Mouse (Mus musculus): Measurements from ENCODE around the gene Ift57. TPM values are rescaled to one million over a fixed set of nuclear protein-coding genes. Genes with fewer than 3 reads are reported as not detected.
A peak's percentile ranks its signal among the peaks of the same experiment; 100 is the strongest.

Ift57 gene
- total and polyA plus RNA-seq, 3 experiments, result 17.4 to 52.3 (median 30.8) TPM

DNA sequence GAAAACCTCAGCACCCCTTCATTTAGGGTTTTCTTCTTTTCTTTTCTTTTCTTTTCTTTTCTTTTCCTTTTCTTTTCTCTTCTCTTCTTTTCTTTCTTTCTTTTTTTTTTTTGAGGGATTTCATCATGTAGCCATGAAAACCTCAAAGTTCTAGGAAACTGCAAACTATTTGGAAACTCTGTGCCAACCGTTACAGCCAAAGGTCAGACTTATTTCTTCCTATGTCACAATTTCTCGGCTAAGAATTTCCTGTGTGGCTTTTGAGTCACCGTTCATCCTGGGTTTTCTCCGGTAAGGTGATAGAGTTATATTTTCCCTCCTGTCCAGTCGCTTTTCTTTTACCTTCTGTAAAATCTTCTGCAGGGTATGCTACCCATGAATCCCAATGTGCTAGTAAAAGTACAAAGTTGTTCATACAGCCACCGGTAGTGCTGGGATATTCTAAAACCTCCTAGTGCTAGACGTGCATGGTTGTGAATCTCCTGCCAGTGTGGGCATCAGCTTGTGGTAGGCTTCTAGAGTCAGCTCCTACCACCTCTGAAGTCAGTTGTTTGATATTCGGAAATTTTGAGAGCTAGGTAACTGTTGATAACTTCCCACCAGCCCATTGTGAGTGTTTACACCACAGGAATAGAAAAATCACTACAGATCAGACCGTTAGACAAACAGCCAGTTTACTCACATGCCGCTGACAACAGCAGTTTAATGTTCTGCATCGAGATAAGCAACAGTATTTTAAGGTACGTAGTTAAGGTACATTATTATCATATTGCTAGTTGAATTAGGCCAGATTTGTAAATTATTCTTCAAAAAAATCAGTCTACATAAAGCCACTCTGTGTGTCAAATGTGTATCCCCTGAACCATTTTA, 71.5 kb downstream of the Ift57 start:
- Histone ChIP-seq H3K9me3 (replicated peaks) (no peaks in the 10 kb centered on the region), H3K4me3 (ENCODE audit: low read depth, low read length) (no peak overlapping the region), H3K4me1 (ENCODE audit: insufficient read depth, low read depth, low read length) (peaks cover 84% of the 10 kb centered on the region), H3K36me3 (replicated peaks) (peaks cover 6% of the 10 kb centered on the region), H3K27me3 (ENCODE audit: insufficient read depth, low read length) (no peaks in the 10 kb centered on the region)
- no peak for TF ChIP-seq GATA2 (IDR thresholded peaks at IDR 0.05; ENCODE audit: borderline replicate concordance, low read depth, low read length)
- no peak for TF ChIP-seq GATA1 (IDR thresholded peaks at IDR 0.05; ENCODE audit: borderline replicate concordance, low read length)
- TF ChIP-seq CTCF (IDR thresholded peaks at IDR 0.05; ENCODE audit: low read depth, low read length), result no peak
- ATAC-seq (ENCODE audit: extremely low read depth, insufficient number of reproducible peaks, low FRiP score, poor library complexity, severe bottlenecking) (no peak), DNase-seq (ENCODE audit: low spot score) (no peak)

DNA sequence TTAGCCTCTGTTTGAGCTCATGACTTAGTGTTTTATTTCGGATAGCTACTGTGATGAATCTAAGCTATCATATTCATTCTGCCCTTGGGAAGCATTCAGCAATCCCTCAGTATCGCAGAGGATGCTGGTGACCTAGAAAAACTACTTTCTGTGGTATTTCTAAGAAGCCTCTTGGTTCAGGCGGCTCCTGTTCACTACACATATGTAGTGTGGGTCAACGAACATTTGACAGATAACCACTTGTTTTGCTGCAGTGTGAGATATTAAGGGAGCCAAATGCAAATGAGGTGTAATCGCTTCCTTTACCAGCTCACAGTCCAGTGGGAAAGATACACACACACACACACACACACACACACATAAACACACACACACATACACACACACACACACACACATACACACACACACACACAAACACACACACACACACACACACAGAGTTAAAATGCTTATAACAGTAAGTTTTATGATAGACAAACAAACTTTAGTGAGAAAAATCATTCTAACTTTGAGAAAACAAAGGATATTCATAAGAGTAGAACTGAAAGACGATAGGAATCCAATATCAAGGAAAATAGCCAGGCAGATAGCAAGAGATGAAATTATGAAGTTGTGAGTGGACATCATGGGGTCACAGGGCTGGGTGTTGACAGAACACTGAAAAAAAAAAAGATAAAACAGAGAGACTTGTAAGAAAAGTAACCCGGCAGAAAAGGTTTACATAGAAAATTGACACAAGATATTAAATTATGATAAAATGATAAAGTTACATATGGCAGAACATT, 72.8 kb downstream of the Ift57 start:
- Histone ChIP-seq H3K4me1 (ENCODE audit: insufficient read depth, low read depth, low read length) (peaks cover 84% of the 10 kb centered on the region), H3K36me3 (replicated peaks) (peaks cover 2% of the 10 kb centered on the region), H3K9me3 (replicated peaks) (no peaks in the 10 kb centered on the region), H3K27me3 (ENCODE audit: insufficient read depth, low read length) (no peaks in the 10 kb centered on the region), H3K4me3 (ENCODE audit: low read depth, low read length) (no peak overlapping the region)
- ATAC-seq (ENCODE audit: extremely low read depth, insufficient number of reproducible peaks, low FRiP score, poor library complexity, severe bottlenecking), result peak; percentile 59
- TF ChIP-seq TAL1 (conservative IDR thresholded peaks at IDR 0.05; ENCODE audit: low read depth, low read length) (peak; percentile 72), CTCF (IDR thresholded peaks at IDR 0.05; ENCODE audit: low read depth, low read length) (no peak), GATA1 (IDR thresholded peaks at IDR 0.05; ENCODE audit: borderline replicate concordance, low read length) (no peak), GATA2 (IDR thresholded peaks at IDR 0.05; ENCODE audit: borderline replicate concordance, low read depth, low read length) (no peak)
- DNase-seq (ENCODE audit: low spot score), result no peak

DNA sequence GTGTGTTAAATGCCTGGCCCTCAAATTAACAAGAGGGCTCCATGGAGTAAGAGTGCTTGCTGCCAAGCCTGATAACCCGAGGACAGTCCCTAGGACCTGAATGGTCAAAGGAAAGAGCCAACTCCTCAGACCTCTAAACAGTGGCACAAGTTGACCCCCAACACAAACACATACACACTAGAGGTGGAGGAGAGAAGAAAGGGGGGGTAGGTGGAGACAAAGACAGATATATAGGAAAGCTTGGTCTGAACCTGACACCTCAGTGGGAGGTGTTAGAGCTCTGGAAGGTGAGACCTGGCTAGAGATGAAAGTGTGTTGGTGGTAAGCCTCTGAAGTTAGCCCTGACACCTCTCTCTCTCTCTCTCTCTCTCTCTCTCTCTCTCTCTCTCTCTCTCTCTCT, 73.5 kb downstream of the Ift57 start:
- H3K9me3 ChIP-seq (replicated peaks), result no peaks in the 10 kb centered on the region
- no peak for TF ChIP-seq TAL1 (conservative IDR thresholded peaks at IDR 0.05; ENCODE audit: low read depth, low read length)
- no peak for TF ChIP-seq CTCF (IDR thresholded peaks at IDR 0.05; ENCODE audit: low read depth, low read length)
- no peak for TF ChIP-seq GATA2 (IDR thresholded peaks at IDR 0.05; ENCODE audit: borderline replicate concordance, low read depth, low read length)
- TF ChIP-seq GATA1 (IDR thresholded peaks at IDR 0.05; ENCODE audit: borderline replicate concordance, low read length), result no peak
- no peak for TF ChIP-seq POLR2AphosphoS5 (IDR thresholded peaks at IDR 0.05; ENCODE audit: insufficient replicate concordance, low read depth, low read length)
- ATAC-seq (ENCODE audit: extremely low read depth, insufficient number of reproducible peaks, low FRiP score, poor library complexity, severe bottlenecking) (no peak), DNase-seq (ENCODE audit: low spot score) (no peak)
- H3K36me3 ChIP-seq (replicated peaks), result peaks cover 2% of the 10 kb centered on the region
- H3K4me1 ChIP-seq (ENCODE audit: insufficient read depth, low read depth, low read length), result peaks cover 85% of the 10 kb centered on the region
- H3K4me3 ChIP-seq (ENCODE audit: low read depth, low read length), result no peak overlapping the region
- H3K27me3 ChIP-seq (ENCODE audit: insufficient read depth, low read length), result no peaks in the 10 kb centered on the region

DNA sequence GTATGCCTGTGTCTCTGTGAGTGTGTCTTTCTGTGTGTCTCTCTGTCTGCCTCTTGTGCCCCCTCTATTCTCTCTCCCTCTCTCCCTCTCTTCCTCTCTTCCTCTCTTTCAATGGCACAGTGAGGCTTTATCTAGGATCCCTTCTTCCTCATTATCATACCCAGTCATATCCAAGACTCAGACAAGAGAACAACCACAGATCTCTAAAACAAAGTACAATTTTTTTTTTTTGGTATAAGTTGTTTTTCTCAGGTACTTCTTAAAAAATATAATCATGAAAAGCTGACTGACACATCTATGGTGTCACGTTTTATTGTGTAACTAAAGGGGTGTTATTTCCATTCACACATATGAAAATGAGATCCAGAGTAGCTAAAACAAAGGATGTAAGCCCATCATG, 74.0 kb downstream of the Ift57 start:
- no peak overlapping the region for H3K4me3 ChIP-seq (ENCODE audit: low read depth, low read length)
- ATAC-seq (ENCODE audit: extremely low read depth, insufficient number of reproducible peaks, low FRiP score, poor library complexity, severe bottlenecking) (no peak), DNase-seq (ENCODE audit: low spot score) (no peak)
- peaks cover 2% of the 10 kb centered on the region for H3K36me3 ChIP-seq (replicated peaks)
- H3K4me1 ChIP-seq (ENCODE audit: insufficient read depth, low read depth, low read length), result peaks cover 89% of the 10 kb centered on the region
- TF ChIP-seq CTCF (IDR thresholded peaks at IDR 0.05; ENCODE audit: low read depth, low read length) (no peak), TAL1 (conservative IDR thresholded peaks at IDR 0.05; ENCODE audit: low read depth, low read length) (no peak), GATA1 (IDR thresholded peaks at IDR 0.05; ENCODE audit: borderline replicate concordance, low read length) (no peak), POLR2AphosphoS5 (IDR thresholded peaks at IDR 0.05; ENCODE audit: insufficient replicate concordance, low read depth, low read length) (no peak), GATA2 (IDR thresholded peaks at IDR 0.05; ENCODE audit: borderline replicate concordance, low read depth, low read length) (no peak)
- H3K9me3 ChIP-seq (replicated peaks), result no peaks in the 10 kb centered on the region
- H3K27me3 ChIP-seq (ENCODE audit: insufficient read depth, low read length), result no peaks in the 10 kb centered on the region

DNA sequence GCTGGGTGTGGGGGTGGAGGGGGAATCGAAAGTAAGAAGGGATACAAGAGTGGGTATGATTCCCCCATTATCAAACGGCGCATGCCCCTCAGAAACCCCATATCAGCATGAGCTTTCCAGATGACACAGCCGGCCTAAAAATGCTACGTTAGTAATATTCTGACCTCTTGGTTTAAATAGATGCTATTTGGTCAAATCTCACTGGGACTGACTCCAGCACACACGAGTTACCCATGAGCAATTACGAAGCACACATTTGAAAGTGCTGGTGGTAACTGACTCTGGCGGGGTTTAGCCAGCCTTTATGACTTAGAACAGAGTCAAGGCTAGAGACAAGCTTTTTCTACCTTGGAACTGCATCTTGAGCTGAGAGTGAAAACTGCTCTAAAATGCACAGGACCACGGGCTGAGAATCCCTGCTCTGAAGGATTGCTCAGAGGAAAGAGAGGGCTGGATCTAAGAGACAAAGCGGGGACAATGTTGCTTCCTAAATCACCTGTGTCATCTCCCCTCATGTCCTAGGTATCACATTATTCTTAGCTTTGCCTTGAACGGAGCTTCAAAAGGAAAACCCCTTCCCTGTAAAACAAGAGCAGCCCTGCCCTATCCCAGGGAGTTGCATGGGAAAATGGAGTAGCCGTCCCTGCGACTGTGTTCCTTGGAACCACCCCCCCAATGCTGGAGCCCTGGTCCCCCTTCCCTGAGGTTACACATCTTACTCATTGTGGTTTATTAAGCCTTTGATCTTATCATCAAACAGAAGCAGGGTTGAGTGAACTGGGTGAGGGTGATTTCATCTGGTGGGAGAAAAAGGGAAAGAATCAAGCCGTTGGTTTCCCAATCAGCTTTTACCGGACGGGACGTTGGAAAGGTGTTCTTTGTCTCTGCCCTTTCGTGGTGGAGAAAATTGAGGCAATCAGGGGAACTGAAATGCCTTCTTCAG, 75.3 kb downstream of the Ift57 start:
- Histone ChIP-seq H3K27me3 (ENCODE audit: insufficient read depth, low read length) (no peaks in the 10 kb centered on the region), H3K36me3 (replicated peaks) (no peaks in the 10 kb centered on the region), H3K4me3 (ENCODE audit: low read depth, low read length) (peak overlapping the region; percentile 58; the same call in 1 of the 2 replicates), H3K4me1 (ENCODE audit: insufficient read depth, low read depth, low read length) (peaks cover 86% of the 10 kb centered on the region), H3K9me3 (replicated peaks) (no peaks in the 10 kb centered on the region)
- DNase-seq (ENCODE audit: low spot score) (peak; percentile 14), ATAC-seq (ENCODE audit: extremely low read depth, insufficient number of reproducible peaks, low FRiP score, poor library complexity, severe bottlenecking) (peak; percentile 58)
- TF ChIP-seq POLR2AphosphoS5 (IDR thresholded peaks at IDR 0.05; ENCODE audit: insufficient replicate concordance, low read depth, low read length) (no peak), GATA2 (IDR thresholded peaks at IDR 0.05; ENCODE audit: borderline replicate concordance, low read depth, low read length) (no peak), GATA1 (IDR thresholded peaks at IDR 0.05; ENCODE audit: borderline replicate concordance, low read length) (no peak)
